Mouse (Mus musculus) macrophage (primary cell): ENCODE measurements around the gene Dtnbp1. TPM values are rescaled to one million over a fixed set of nuclear protein-coding genes. Genes with fewer than 3 reads are reported as not detected.

Source experiments
- H3K27ac ChIP-seq: fragments of 350-480 bp; formaldehyde crosslinking; 2 replicates; pipeline ENCODE4 v1.9.0; 2021
- H3K36me3 ChIP-seq: fragments of 350-480 bp; formaldehyde crosslinking; 2 replicates; pipeline ENCODE4 v1.9.0; 2021; ENCODE audit errors: inconsistent target
- H3K4me3 ChIP-seq: fragments of 350-480 bp; formaldehyde crosslinking; 2 replicates; pipeline ENCODE4 v1.9.0; 2021; ENCODE audit errors: inconsistent target
- H3K79me2 ChIP-seq: fragments of 350-480 bp; formaldehyde crosslinking; 2 replicates; pipeline ENCODE4 v1.9.0; 2021; ENCODE audit errors: inconsistent target
- WGBS: methylation state at CpG from one replicate; pipeline ENCODE4 v1.1.7; 2026; ENCODE audit warnings: inconsistent platforms; ENCODE audit not compliant: missing documents; 5-methylcytosine and 5-hydroxymethylcytosine counted together
- polyA plus RNA-seq: library from polyadenylated mRNA; stranded (reverse); fragments of 250-400 nt; gene quantifications from 3 replicates; pipeline ENCODE4 v1.2.4, GENCODE M21; 2018; ENCODE audit warnings: inconsistent platforms

The Dtnbp1 gene
- polyA plus RNA-seq, 1 experiment from 2014 or later: 146 TPM

DNA sequence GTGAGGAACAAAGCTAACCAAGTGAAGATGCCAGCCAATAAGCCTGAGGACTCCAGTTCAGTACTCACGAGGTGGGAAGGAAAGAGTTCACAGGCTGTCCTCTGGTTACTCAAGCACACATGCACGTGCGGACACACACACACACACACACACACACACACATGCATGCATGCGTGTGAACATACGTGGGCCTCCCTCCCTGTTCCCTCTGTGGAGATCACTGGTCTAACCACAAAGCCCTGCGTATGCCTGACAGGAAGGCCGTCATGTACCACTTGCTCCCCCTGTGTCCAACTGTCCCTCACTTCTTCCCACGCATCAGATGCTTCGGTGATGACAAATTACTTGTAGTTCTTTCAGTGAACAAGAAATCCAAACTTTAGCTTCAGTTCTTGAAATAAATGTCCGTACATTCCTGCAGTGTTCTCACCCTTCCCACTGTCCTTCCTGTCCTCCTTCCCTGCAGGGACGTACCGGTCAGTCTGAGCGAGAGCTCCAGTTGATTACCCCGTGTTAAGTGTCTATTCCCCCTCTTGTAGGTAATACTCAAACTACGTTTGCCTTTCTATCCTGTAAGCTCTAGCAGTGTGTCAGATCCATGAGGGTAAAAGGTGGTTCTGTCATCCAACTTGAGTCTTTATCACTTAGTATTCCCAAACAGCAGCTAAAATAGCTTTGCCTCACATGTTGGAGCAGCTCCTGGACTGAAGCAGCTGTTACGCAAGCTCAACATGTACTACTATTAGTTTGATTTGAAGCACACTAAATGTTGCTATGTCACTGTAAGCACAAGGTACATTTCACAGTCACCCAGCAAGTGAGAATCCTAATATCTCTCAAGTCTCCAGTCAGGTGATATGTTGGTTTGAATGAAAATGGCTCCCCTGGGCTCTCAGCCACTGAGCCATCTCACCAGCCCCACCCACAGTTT is 53.4 kb downstream of the Dtnbp1 start:
- Histone ChIP-seq H3K27ac (no peak overlapping the region), H3K36me3 (peaks cover 19% of the 10 kb centered on the region; the same call in 1 of the 2 replicates), H3K79me2 (peaks cover 100% of the 10 kb centered on the region), H3K4me3 (no peak overlapping the region)
- 85% methylated on average over 15 of the region's 16 CpGs for WGBS

DNA sequence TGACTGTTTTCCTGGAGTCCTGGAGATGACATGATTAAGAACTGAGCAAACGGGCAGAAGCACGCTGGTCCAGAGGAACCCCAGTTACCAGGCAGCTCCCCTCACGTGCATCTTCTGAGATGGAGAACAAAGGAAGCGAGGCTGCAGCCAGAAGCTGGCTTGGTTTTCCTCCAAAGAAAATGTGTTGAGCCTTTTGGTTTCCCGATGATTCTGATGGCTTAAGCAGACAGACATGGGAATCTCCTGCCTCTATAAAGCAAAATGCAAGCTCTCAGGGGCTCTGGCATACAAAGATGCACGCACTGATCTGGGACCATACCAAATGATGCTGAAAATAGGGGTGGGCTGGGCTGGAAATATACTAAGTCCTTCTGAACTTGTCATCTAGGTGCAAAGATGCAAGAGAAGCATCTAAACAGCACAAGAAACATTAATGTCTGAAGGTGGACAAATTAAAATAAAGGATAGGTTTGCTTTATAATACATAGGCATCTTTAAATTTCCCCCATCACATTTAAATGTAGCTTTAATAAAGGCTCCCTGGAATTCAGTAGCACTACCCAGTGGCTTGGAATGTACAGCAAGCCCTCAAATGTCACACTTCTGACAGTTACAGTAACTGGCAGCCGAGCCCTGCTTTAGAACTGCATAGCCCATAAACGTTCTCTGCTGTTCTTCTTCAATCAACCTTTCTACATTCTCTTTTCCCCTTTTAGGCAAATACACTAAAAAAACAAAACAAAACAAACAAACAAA is 54.9 kb downstream of the Dtnbp1 start:
- peaks cover 100% of the 10 kb centered on the region for H3K79me2 ChIP-seq
- no peak overlapping the region for H3K4me3 ChIP-seq
- no peak overlapping the region for H3K27ac ChIP-seq
- 95% methylated on average over 8 of the region's 8 CpGs for WGBS
- peaks cover 32% of the 10 kb centered on the region; the same call in 1 of the 2 replicates for H3K36me3 ChIP-seq

DNA sequence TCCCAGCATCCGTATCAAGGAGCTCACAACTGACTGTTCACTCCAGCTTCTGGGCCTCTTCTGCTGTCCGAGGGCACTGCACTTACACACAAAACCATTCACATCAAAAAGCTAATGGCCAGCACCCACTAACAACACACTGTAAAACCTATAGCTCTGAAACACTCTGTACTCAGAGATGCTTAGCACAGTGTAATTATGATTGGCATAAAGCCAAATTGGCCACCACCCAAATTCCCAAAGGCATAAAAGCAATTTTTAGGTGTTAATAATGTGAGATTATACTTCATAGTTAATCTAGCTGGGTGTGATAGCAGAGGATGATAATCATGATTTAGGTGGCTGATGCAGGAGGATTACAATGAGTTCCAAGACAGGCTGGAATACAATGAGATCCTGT is 58.3 kb downstream of the Dtnbp1 start:
- Histone ChIP-seq H3K27ac (no peak overlapping the region), H3K79me2 (peaks cover 100% of the 10 kb centered on the region), H3K36me3 (peaks cover 32% of the 10 kb centered on the region; the same call in 1 of the 2 replicates), H3K4me3 (no peak overlapping the region)
- 100% methylated on average over 1 of the region's 2 CpGs for WGBS

DNA sequence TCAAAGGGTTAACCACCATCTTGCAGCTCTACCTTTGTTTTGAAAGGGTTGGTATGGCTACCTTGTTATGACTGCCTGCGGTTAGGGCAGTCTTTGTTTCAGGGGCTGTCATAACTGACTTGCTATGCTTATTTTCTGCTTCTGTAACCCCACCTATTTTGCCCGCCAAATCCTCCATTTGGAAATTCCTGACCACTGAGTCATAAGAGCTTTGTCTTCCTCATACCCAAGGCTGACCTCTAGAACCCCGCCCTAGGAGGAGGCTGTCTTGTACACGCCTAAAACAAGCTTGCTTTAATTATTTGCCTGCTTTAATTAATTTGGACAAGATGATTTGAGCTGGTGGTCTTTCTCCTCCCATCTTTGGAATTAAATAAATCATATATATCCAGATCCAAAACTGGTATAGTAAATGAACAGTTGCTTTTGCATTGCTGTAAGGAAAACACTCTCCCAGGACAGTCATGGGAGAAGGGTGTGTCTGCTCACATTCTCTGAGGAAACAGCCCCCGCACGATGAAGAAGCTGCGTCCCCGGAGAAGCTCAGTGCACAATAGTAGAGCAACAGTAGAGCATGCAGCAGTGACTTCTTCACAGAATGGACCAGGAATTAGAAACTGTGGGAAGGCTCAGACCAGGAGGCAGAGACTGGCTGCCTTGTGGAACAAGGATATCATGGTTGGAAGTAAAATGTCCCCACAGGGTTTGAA is 62.5 kb downstream of the Dtnbp1 start:
- no peak overlapping the region for H3K4me3 ChIP-seq
- H3K79me2 ChIP-seq: peaks cover 96% of the 10 kb centered on the region
- H3K27ac ChIP-seq: no peak overlapping the region
- H3K36me3 ChIP-seq: peaks cover 21% of the 10 kb centered on the region; the same call in 1 of the 2 replicates
- WGBS: 86% methylated on average over 8 of the region's 8 CpGs

DNA sequence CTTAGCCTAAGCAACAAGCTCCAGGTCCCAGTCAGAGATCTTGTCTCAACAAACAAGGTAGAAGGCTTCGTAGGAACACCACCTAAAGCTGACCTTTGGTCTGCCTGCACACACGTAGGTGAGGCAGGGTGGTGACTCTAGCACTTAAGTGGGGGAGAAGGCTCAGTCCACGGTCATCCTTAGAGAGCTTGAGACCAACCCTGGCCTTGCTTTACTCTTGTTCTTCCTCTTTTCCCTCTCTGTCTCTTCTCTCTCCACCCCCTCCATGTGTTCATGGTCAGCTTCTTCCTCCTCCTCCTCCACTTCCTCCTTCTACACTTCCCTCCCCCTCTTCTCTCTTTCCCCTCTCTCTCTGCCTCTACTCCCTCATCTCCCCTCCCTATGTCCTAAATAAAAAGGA is 64.3 kb downstream of the Dtnbp1 start:
- H3K27ac ChIP-seq: peak overlapping the region; percentile 48
- H3K36me3 ChIP-seq: peaks cover 10% of the 10 kb centered on the region; the same call in 1 of the 2 replicates
- peaks cover 96% of the 10 kb centered on the region for H3K79me2 ChIP-seq
- H3K4me3 ChIP-seq: no peak overlapping the region
- WGBS: 0% methylated on average over 2 of the region's 3 CpGs

DNA sequence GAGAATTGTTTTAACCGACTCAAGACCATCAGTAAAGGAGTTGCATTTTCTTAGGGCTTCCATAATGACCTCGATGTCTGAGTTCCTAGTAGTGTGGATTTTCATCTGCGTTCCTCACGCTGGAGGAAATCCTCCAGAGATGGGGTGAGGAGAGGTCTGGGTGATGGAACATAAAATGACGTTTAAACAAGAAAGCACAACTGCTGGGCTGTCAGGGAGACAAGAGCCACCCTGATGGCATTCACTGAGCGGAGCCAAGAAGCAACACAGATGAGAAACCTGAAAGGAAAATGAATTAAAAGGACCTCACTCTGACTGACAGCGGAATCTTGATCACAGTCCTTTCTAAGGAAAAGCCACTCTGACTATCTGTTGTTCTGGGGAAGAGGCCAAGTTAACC is 68.4 kb downstream of the Dtnbp1 start:
- no peak overlapping the region for H3K27ac ChIP-seq
- H3K79me2 ChIP-seq: peaks cover 88% of the 10 kb centered on the region
- no peak overlapping the region for H3K4me3 ChIP-seq
- peaks cover 24% of the 10 kb centered on the region; the same call in 1 of the 2 replicates for H3K36me3 ChIP-seq
- WGBS: 92% methylated on average over 7 of the region's 7 CpGs

DNA sequence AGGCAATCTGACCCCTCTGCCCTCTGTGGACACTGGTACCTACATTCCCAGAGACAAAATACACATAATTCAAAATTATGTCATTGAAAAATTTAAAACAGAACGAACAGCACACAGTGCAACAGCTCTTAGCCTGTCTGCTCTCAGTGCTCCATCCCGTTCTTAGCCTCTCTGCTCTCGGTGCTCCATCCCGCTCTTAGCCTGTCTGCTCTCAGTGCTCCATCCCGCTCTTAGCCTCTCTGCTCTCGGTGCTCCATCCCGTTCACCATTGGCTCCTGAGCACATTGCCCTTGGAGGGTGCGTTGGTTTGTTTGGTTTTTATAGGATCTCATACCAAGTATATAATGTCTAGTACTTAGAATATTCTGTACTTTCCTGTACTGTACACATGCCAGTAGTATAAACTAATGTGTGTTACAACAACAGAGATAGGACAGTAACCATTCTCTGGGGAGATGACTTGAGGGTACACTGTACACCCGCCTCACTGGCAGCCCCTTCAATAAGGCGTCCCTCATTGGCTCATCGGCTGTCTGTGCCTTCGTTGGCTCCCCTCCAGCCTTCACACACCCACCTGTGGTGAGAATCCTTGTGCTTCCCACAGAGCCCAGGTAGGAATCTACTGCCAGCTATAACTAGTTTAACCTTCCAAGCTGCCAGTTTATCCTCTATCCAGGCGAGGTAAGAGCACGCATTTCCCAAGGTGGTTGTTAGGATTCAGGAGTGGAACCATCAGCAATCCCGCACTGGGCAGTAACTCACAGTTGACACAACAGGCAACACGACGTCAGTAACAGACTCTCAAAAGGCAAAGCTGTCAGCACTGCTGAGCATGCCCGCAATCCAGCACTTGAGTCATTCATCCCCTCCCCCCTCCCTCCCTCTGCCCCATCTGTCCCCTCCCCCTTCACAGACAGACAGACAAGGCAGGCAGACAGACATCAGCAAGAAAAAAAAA is 69.4 kb downstream of the Dtnbp1 start:
- no peak overlapping the region for H3K27ac ChIP-seq
- no peak overlapping the region for H3K4me3 ChIP-seq
- peaks cover 81% of the 10 kb centered on the region for H3K79me2 ChIP-seq
- H3K36me3 ChIP-seq: peaks cover 30% of the 10 kb centered on the region; the same call in 1 of the 2 replicates
- WGBS: 95% methylated on average over 18 of the region's 18 CpGs

DNA sequence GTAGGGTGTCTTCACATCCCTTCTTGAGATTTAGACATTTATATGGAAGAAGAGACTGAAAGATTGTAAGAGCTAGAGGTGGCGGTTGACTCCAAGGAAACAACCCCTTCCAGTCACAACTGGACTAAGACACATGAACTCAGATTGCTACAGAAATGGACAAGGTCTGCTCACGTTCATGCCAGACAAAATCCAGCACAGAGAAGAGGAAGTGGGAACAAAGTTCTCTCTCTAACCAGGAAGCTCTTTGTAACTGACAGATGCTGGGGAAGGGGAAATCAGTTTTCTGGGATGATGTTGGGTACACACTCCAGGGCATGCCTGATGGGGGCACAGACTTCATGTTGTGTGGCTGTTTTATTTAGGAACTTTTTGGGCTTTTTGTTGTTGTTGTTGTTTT is 75.6 kb downstream of the Dtnbp1 start:
- Histone ChIP-seq H3K27ac (no peak overlapping the region), H3K4me3 (no peak overlapping the region), H3K36me3 (peaks cover 69% of the 10 kb centered on the region), H3K79me2 (peaks cover 38% of the 10 kb centered on the region; the same call in 1 of the 2 replicates)
- WGBS: 36% methylated on average over 2 of the region's 2 CpGs

DNA sequence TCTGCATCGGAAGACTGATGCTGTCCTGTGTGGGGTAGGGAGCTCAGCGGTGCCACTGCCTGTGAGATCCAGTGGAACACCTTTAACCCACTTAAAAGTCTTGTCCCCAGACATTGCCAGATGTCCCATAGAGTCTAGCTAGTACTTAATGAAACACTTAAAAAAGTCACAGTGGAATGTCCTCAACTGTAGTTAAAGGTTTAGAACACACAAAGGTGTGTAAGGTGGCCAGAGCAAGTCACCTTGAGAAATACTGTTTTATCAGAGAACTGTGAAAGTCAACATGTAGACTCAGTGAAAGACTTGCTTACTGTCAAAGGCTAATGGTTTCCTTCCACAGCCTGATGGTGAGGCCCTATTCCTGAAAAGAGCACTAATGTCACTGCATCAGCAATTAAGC is 76.8 kb downstream of the Dtnbp1 start:
- Histone ChIP-seq H3K36me3 (peaks cover 71% of the 10 kb centered on the region), H3K27ac (no peak overlapping the region), H3K79me2 (peaks cover 28% of the 10 kb centered on the region; the same call in 1 of the 2 replicates), H3K4me3 (no peak overlapping the region)
- WGBS: 100% methylated on average over 1 of the region's 2 CpGs

DNA sequence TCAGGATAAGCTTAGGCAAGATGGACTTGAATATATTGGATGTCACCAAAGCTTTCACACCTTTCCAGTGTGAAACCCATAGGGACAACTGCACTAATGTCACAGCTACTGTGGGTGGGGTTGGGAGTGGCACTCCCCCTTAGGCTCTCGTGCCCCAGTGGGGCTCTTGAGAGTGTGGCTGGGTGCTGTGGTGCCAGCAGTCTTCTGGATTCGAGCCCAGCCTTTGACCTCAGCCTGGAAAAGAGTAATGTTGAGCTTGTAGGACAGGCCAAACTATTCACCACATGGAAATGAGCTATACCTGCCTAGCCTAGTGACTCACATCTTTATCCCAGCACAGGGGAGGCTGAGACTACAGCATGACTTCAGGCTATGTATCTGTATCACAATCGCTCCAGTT is 77.9 kb downstream of the Dtnbp1 start:
- Histone ChIP-seq H3K36me3 (peaks cover 74% of the 10 kb centered on the region), H3K79me2 (peaks cover 20% of the 10 kb centered on the region; the same call in 1 of the 2 replicates), H3K27ac (no peak overlapping the region), H3K4me3 (no peak overlapping the region)
- WGBS: 100% methylated on average over 3 of the region's 3 CpGs

DNA sequence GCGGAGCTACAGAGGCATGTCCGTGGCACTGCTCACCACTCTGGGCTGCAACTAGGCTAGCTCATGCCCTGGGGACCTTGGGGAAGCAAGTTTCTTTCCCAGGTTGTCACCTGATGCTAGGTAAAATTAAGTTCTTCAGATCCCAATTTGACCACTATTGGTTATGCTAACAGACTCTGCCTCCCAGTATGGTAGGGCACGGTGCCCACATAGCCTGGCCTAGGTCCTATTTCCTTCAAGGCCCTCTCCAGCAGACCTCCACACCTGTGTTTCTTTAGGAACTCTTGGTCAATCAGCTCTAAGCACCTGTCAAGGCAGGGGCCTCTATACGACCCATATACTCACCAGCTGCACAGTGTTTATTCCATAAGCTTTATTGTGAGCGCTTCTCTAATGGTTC is 80.2 kb downstream of the Dtnbp1 start:
- Histone ChIP-seq H3K4me3 (no peak overlapping the region), H3K79me2 (peaks cover 20% of the 10 kb centered on the region; the same call in 1 of the 2 replicates), H3K36me3 (peaks cover 81% of the 10 kb centered on the region), H3K27ac (no peak overlapping the region)
- 96% methylated on average over 5 of the region's 5 CpGs for WGBS

DNA sequence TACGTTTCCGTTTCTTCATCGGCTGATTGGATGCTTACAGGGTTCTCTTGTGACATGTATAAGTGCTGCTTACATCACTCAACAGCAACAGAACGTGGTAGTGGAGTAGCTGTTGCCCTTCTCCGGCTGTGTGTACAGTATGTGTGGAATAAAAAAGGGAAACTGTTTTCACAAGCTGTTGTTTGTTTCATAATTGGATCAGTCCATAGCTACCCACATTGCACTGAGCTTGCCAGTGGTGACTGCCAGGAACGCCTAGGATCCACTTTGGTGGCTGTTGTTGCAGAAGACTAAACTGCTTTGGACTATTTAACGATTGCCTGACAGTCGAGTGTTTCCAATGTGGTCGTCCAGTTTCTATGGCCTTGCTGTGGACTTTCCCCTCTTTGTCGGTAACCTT is 80.9 kb downstream of the Dtnbp1 start:
- no peak overlapping the region for H3K4me3 ChIP-seq
- 87% methylated on average over 10 of the region's 10 CpGs for WGBS
- peaks cover 87% of the 10 kb centered on the region for H3K36me3 ChIP-seq
- H3K27ac ChIP-seq: no peak overlapping the region
- H3K79me2 ChIP-seq: peaks cover 20% of the 10 kb centered on the region; the same call in 1 of the 2 replicates

DNA sequence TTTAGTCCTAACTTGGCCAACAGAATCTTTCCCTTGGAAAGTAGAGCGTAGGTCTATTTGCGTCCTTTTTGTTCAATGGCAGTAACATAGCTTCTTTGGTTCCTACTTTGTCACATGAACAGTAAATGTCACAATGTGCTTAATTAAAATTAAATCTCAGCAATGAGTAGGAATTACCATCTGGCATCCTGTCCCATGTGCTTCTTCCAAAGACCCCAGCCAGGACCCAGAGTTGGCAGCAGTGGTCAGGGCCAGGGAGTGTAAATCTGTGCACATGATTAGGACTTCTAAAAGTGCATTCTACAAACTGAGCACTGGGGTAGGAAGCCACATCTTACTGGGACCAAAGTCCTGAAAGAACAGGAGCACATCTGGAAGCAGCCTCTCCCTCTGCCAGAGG is 83.7 kb downstream of the Dtnbp1 start:
- H3K4me3 ChIP-seq: no peak overlapping the region
- H3K79me2 ChIP-seq: no peaks in the 10 kb centered on the region
- peaks cover 93% of the 10 kb centered on the region for H3K36me3 ChIP-seq
- 100% methylated on average over 2 of the region's 2 CpGs for WGBS
- H3K27ac ChIP-seq: no peak overlapping the region
